Mouse (Mus musculus): Measurements from ENCODE around the gene B4galt5. TPM values are rescaled to one million over a fixed set of nuclear protein-coding genes. Genes with fewer than 3 reads are reported as not detected.

Gene B4galt5
- polyA plus RNA-seq, 1 experiment from 2014 or later, result 10.1 TPM

- Histone ChIP-seq H3K9me3 (no peaks in the 10 kb centered on the region), H3K9ac (no peak overlapping the region), H3K36me3 (no peaks in the 10 kb centered on the region), H3K4me2 (replicated peaks) (no peak overlapping the region), H3K4me3 (no peak overlapping the region), H3K27me3 (no peaks in the 10 kb centered on the region), H3K27ac (no peak overlapping the region), H3K4me1 (no peaks in the 10 kb centered on the region)
- peak; percentile 36; the same call in 1 of the 2 replicates for ATAC-seq (ENCODE audit: low FRiP score, low read depth)
- 59% methylated on average over 17 of the region's 17 CpGs for WGBS
These were observed 70.0 kb downstream of the B4galt5 start for GRCm38 (mm10) chr2:167278751-167279526.

GRCm38 (mm10) chr2:167278011-167278410 is 71.0 kb downstream of the B4galt5 start:
- H3K36me3 ChIP-seq, result no peaks in the 10 kb centered on the region
- no peak overlapping the region for H3K27ac ChIP-seq
- H3K4me3 ChIP-seq, result no peak overlapping the region
- no peaks in the 10 kb centered on the region for H3K9me3 ChIP-seq
- 84% methylated on average over 7 of the region's 7 CpGs for WGBS
- no peaks in the 10 kb centered on the region for H3K27me3 ChIP-seq
- ATAC-seq (ENCODE audit: low FRiP score, low read depth), result no peak
- no peak overlapping the region for H3K4me2 ChIP-seq (replicated peaks)
- H3K4me1 ChIP-seq, result no peaks in the 10 kb centered on the region
- no peak overlapping the region for H3K9ac ChIP-seq

- no peaks in the 10 kb centered on the region for H3K9me3 ChIP-seq
- H3K4me1 ChIP-seq, result no peaks in the 10 kb centered on the region
- H3K9ac ChIP-seq, result no peak overlapping the region
- H3K27ac ChIP-seq, result no peak overlapping the region
- H3K4me3 ChIP-seq, result no peak overlapping the region
- WGBS, result 56% methylated on average over 13 of the region's 13 CpGs
- ATAC-seq (ENCODE audit: low FRiP score, low read depth), result no peak
- H3K36me3 ChIP-seq, result no peaks in the 10 kb centered on the region
- H3K4me2 ChIP-seq (replicated peaks), result no peak overlapping the region
- H3K27me3 ChIP-seq, result no peaks in the 10 kb centered on the region
These were observed 72.0 kb downstream of the B4galt5 start for GRCm38 (mm10) chr2:167277026-167277425.

- 88% methylated on average over 10 of the region's 10 CpGs for WGBS
- no peaks in the 10 kb centered on the region for H3K9me3 ChIP-seq
- H3K27ac ChIP-seq, result no peak overlapping the region
- no peak for ATAC-seq (ENCODE audit: low FRiP score, low read depth)
- H3K4me2 ChIP-seq (replicated peaks), result no peak overlapping the region
- no peaks in the 10 kb centered on the region for H3K4me1 ChIP-seq
- no peaks in the 10 kb centered on the region for H3K27me3 ChIP-seq
- H3K4me3 ChIP-seq, result no peak overlapping the region
- no peak overlapping the region for H3K9ac ChIP-seq
- no peaks in the 10 kb centered on the region for H3K36me3 ChIP-seq
These were observed 73.1 kb downstream of the B4galt5 start for GRCm38 (mm10) chr2:167275856-167276255.

- Histone ChIP-seq H3K36me3 (no peaks in the 10 kb centered on the region), H3K9me3 (no peaks in the 10 kb centered on the region), H3K4me2 (replicated peaks) (no peak overlapping the region), H3K27me3 (no peaks in the 10 kb centered on the region), H3K9ac (no peak overlapping the region), H3K27ac (no peak overlapping the region), H3K4me3 (no peak overlapping the region), H3K4me1 (no peaks in the 10 kb centered on the region)
- no peak for ATAC-seq (ENCODE audit: low FRiP score, low read depth)
- WGBS, result 49% methylated on average over 10 of the region's 10 CpGs
These were observed 74.1 kb downstream of the B4galt5 start for GRCm38 (mm10) chr2:167274713-167275465.

GRCm38 (mm10) chr2:167273206-167273740 is 75.7 kb downstream of the B4galt5 start:
- 81% methylated on average over 13 of the region's 13 CpGs for WGBS
- H3K4me2 ChIP-seq (replicated peaks), result no peak overlapping the region
- no peaks in the 10 kb centered on the region for H3K9me3 ChIP-seq

GRCm38 (mm10) chr2:167272706-167273105 is 76.3 kb downstream of the B4galt5 start:
- ATAC-seq (ENCODE audit: low FRiP score, low read depth), result no peak

More at GRCm38 (mm10) chr2:167273206-167273740, 75.7 kb downstream of the B4galt5 start:
- no peaks in the 10 kb centered on the region for H3K4me1 ChIP-seq
- no peak overlapping the region for H3K27ac ChIP-seq
- H3K27me3 ChIP-seq, result no peaks in the 10 kb centered on the region
- no peak overlapping the region for H3K9ac ChIP-seq
- no peak overlapping the region for H3K4me3 ChIP-seq
- ATAC-seq (ENCODE audit: low FRiP score, low read depth), result no peak
- no peaks in the 10 kb centered on the region for H3K36me3 ChIP-seq

GRCm38 (mm10) chr2:167271121-167271521 is 77.9 kb downstream of the B4galt5 start:
- Histone ChIP-seq H3K4me1 (no peaks in the 10 kb centered on the region), H3K9me3 (no peaks in the 10 kb centered on the region), H3K36me3 (no peaks in the 10 kb centered on the region), H3K27me3 (no peaks in the 10 kb centered on the region), H3K9ac (0 out of 2 replicates have a peak overlapping the region, but pooled peaks have one; percentile 36), H3K4me2 (replicated peaks) (no peak overlapping the region), H3K4me3 (no peak overlapping the region), H3K27ac (no peak overlapping the region)
- no peak for ATAC-seq (ENCODE audit: low FRiP score, low read depth)
- WGBS, result 75% methylated on average over 9 of the region's 9 CpGs

More at GRCm38 (mm10) chr2:167272706-167273105, 76.3 kb downstream of the B4galt5 start:
- Histone ChIP-seq H3K27ac (no peak overlapping the region), H3K4me3 (no peak overlapping the region), H3K27me3 (no peaks in the 10 kb centered on the region), H3K9ac (no peak overlapping the region), H3K4me1 (no peaks in the 10 kb centered on the region), H3K9me3 (no peaks in the 10 kb centered on the region), H3K4me2 (replicated peaks) (no peak overlapping the region), H3K36me3 (no peaks in the 10 kb centered on the region)
- WGBS, result 86% methylated on average over 3 of the region's 3 CpGs

GRCm38 (mm10) chr2:167270496-167270895 is 78.5 kb downstream of the B4galt5 start:
- no peaks in the 10 kb centered on the region for H3K27me3 ChIP-seq
- H3K9me3 ChIP-seq, result no peaks in the 10 kb centered on the region
- no peak overlapping the region for H3K9ac ChIP-seq
- H3K36me3 ChIP-seq, result no peaks in the 10 kb centered on the region
- H3K4me1 ChIP-seq, result no peaks in the 10 kb centered on the region
- 95% methylated on average over 3 of the region's 3 CpGs for WGBS
- H3K4me3 ChIP-seq, result no peak overlapping the region
- H3K4me2 ChIP-seq (replicated peaks), result no peak overlapping the region
- no peak for ATAC-seq (ENCODE audit: low FRiP score, low read depth)
- no peak overlapping the region for H3K27ac ChIP-seq

GRCm38 (mm10) chr2:167268721-167269120 is 80.3 kb downstream of the B4galt5 start:
- WGBS, result 98% methylated on average over 1 of the region's 1 CpGs
- no peak for ATAC-seq (ENCODE audit: low FRiP score, low read depth)

GRCm38 (mm10) chr2:167268411-167268690 is 80.6 kb downstream of the B4galt5 start:
- Histone ChIP-seq H3K4me3 (no peak overlapping the region), H3K4me2 (replicated peaks) (no peak overlapping the region), H3K36me3 (no peaks in the 10 kb centered on the region), H3K4me1 (no peaks in the 10 kb centered on the region), H3K27ac (no peak overlapping the region), H3K9ac (no peak overlapping the region), H3K9me3 (no peaks in the 10 kb centered on the region), H3K27me3 (no peaks in the 10 kb centered on the region)
- 88% methylated on average over 8 of the region's 8 CpGs for WGBS
- ATAC-seq (ENCODE audit: low FRiP score, low read depth), result no peak

More at GRCm38 (mm10) chr2:167268721-167269120, 80.3 kb downstream of the B4galt5 start:
- no peaks in the 10 kb centered on the region for H3K9me3 ChIP-seq
- no peak overlapping the region for H3K4me3 ChIP-seq
- H3K27ac ChIP-seq, result no peak overlapping the region
- H3K4me2 ChIP-seq (replicated peaks), result no peak overlapping the region
- no peaks in the 10 kb centered on the region for H3K4me1 ChIP-seq
- no peaks in the 10 kb centered on the region for H3K27me3 ChIP-seq
- H3K36me3 ChIP-seq, result no peaks in the 10 kb centered on the region
- H3K9ac ChIP-seq, result no peak overlapping the region
